Mouse (Mus musculus): ENCODE data around the gene Golga2.
A peak's percentile ranks its signal among the peaks of the same experiment; 100 is the strongest.

Gene Golga2

GRCm38 (mm10) chr2:32344598-32345321, 57.6 kb downstream of the Golga2 start:
- no peak for DNase-seq

- no peak for DNase-seq
Observed at GRCm38 (mm10) chr2:32347019-32347418, 59.8 kb downstream of the Golga2 start.

GRCm38 (mm10) chr2:32348311-32348710, 61.1 kb downstream of the Golga2 start:
- peak; percentile 64 to 74 for DNase-seq

- DNase-seq, result no peak
Observed at GRCm38 (mm10) chr2:32349625-32350255, 62.6 kb downstream of the Golga2 start.

- peak in 1 of 2 experiments; percentile 45 for DNase-seq
Observed at GRCm38 (mm10) chr2:32350471-32351051, 63.4 kb downstream of the Golga2 start.

GRCm38 (mm10) chr2:32351471-32351961, 64.3 kb downstream of the Golga2 start:
- peak; percentile 50 to 60 for DNase-seq

GRCm38 (mm10) chr2:32352151-32353006, 65.2 kb downstream of the Golga2 start, which contains the start of gene Ciz1:
Ciz1 (plus strand) TSS chr2:32352327.
- DNase-seq, result peak; percentile 82

GRCm38 (mm10) chr2:32353007-32353542, 65.9 kb downstream of the Golga2 start, which contains the start of gene Dnm1:
Dnm1 (minus strand) TSS chr2:32353338.
- DNase-seq, result peak; percentile 97 to 98

- DNase-seq, result no peak
Observed at GRCm38 (mm10) chr2:32353836-32354235, 66.7 kb downstream of the Golga2 start.

GRCm38 (mm10) chr2:32354336-32354895, 67.2 kb downstream of the Golga2 start:
- no peak for DNase-seq

- DNase-seq, result no peak
Observed at GRCm38 (mm10) chr2:32356216-32356615, 69.0 kb downstream of the Golga2 start.
